Mouse (Mus musculus): ENCODE results near the gene Wdr86.
"Not testable (repeated sequence)": the region's sequence is repeated elsewhere in the genome, so short reads cannot be mapped to it uniquely, and the experiment has no call there.

DNA sequence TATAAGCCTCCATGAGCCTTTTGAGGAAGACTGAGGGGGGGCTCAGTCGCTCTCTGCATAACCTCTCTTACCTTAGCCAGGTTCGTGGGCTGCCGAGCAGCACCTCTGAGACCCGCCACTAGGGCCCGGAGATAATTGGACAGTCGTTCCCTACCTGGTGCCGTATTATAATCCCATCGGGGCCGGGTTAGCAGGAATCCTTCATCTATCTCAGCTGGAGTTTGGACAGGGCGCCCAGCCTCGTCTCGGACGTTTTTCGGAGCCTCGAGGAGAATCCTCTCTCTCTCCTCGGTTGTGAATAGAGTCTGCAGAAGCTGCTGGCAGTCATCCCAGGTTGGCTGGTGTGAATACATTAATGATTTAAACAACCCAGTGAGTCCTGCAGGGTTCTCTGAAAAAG lies 44.0 kb upstream of the Wdr86 start:
- not testable (repeated sequence) for TF ChIP-seq CTCF, EP300 (IDR thresholded peaks at IDR 0.05; ENCODE audit: low read depth)
